Mouse (Mus musculus): ENCODE data around the gene Cntn1.
"Not testable (repeated sequence)": the region's sequence is repeated elsewhere in the genome, so short reads cannot be mapped to it uniquely, and the experiment has no call there.

The Cntn1 gene

GRCm38 (mm10) chr15:92271801-92272365 lies 220.9 kb downstream of the Cntn1 start:
- DNase-seq = no peak

- no peak for DNase-seq
Observed at GRCm38 (mm10) chr15:92276826-92277225, 225.9 kb downstream of the Cntn1 start.

GRCm38 (mm10) chr15:92277984-92278383 lies 227.0 kb downstream of the Cntn1 start:
- DNase-seq = no peak

GRCm38 (mm10) chr15:92280966-92281365 lies 230.0 kb downstream of the Cntn1 start:
- no peak for DNase-seq

GRCm38 (mm10) chr15:92287616-92288015 lies 236.7 kb downstream of the Cntn1 start:
- no peak for DNase-seq

GRCm38 (mm10) chr15:92296479-92296878 lies 245.5 kb downstream of the Cntn1 start:
- no peak for DNase-seq

DNA sequence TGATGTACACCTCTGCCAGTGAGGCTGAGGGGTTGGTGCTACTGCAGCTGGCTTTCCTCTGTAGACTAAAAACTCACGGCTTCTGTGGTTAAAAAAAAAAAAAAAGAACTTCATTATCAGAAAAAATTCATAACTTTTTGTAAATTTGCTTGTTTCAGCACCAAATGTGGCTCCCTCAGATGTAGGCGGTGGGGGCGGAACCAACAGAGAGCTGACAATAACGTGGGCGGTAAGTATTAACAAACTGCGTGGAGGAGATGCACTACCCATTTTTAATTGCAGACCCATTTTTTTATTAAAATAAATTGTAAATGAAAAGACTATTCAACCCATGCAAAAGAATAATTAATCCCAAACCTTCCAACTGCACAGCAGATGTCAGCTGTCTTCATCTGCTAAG lies 251.8 kb downstream of the Cntn1 start:
- no peak for DNase-seq

GRCm38 (mm10) chr15:92304221-92304620 lies 253.3 kb downstream of the Cntn1 start:
- no peak for DNase-seq

GRCm38 (mm10) chr15:92321959-92322358 lies 271.0 kb downstream of the Cntn1 start:
- no peak for DNase-seq

- DNase-seq = no peak
Observed at GRCm38 (mm10) chr15:92327111-92327510, 276.1 kb downstream of the Cntn1 start.

DNA sequence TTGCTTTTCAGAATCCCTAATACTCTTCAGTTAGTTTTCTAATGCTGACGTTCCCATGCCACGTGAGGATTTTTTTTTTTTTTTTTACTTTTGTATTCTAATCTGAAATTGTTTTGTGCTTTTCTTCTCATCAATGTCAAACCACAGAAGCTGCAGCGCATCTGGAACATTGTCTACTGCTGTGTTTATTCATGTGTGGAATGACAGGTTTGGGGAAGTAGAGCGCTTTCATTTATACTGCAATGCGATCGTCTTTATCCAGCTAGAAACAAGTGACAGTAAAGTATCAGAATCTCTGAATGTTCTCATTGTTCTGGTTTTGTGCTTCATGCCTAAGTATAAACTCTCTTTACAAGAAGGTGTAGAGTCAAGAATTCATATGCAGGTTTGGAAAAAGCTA lies 289.3 kb downstream of the Cntn1 start:
- DNase-seq = no peak

GRCm38 (mm10) chr15:92341424-92341823 lies 290.5 kb downstream of the Cntn1 start:
- DNase-seq = no peak

DNA sequence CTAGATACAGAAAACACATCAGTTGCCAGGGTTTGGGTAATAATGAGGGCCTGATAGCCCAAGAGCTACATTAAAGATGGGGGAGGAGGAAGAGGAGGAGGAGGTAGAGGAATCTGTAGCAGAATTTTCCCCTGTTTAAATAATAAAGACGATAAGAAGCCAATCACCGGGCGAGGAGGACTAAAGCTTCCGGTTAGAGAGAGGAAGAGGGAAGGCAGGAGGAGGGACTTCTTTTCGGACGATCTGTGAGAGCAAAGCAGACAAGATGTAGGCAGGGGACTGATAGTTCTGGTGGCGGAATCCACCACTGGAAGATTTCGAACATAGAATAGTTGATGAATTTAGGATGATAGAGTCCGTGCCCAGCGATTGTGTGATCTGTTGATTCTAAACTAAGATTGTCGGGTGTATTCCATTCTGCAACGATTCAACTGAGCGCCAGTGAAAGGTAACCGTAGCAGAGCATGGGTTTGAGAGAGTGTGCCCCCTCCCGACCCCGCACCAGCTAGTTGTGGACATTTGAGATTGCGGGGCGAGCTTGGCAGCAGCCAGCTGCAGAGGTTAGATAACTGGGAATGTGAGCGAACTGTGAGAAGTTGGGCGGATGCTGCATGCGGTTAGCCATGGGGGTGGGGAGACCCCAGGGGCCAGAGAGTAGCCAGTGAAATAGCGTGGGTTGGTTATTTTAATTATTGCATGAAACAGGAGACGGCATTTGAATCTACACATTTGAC lies 293.3 kb downstream of the Cntn1 start:
- no peak for DNase-seq

DNA sequence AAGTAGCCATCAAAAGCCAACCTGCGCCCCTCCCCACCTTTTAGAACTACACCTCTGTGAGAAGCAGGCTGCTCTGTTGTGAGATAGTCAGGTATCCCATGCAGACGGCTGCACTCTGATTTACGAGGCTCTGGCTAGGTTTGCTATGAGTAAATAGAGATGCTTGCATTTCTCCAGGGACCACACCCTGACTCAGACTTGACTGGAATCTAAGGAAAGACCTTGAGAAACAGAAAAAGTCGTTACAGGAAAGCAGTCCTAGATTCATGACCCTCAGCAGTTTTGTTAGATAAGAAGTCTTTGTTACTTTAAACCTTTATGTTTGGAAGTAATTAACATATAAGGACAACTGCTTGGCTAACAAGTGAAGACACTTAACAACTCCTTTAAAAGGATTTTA lies 296.5 kb downstream of the Cntn1 start:
- DNase-seq = no peak

DNA sequence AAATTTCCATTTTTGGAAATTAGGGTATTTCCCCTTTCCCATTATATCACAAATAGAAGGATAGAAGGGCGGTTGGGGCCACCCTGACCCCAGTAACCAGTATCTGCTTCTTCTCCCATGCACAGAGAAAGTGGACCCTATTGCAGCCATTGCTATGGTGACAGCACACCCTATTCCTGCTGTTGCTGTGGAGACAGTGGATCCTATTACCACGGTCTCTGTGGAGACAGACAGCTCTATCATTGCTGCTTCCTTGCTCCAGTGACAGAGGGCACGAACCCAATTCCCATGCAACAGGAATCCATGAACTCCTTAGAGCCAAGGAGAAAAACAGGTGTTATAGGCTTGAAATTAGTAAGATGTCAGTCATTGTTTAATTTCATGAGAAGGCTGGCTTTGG lies 296.9 kb downstream of the Cntn1 start:
- no peak for DNase-seq

GRCm38 (mm10) chr15:92348453-92348852 lies 297.5 kb downstream of the Cntn1 start:
- not testable (repeated sequence) for DNase-seq

- no peak for DNase-seq
Observed at GRCm38 (mm10) chr15:92364153-92364552, 313.2 kb downstream of the Cntn1 start.

DNA sequence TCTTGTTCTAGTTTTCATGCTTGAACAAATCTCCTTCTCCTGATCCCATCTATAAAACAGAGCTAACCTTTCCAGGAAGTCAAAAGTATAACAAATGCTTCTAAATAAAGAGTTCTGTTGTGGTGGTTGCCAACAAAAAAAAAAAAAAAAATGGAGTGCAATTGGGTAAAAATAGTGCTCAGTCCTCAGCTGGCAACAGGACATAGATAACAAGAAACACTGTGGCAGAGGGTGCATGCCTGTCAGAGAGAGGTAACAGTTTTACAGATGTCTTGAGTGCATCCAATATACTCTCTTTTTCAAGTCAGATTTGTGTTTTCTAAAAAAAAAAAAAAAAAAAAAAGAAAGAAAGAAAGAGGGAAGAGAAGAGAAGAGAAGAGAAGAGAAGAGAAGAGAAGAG lies 313.6 kb downstream of the Cntn1 start:
- DNase-seq = no peak

Data from cerebellum, adult 11-12 months (tissue).